In the genomic region with DNA sequence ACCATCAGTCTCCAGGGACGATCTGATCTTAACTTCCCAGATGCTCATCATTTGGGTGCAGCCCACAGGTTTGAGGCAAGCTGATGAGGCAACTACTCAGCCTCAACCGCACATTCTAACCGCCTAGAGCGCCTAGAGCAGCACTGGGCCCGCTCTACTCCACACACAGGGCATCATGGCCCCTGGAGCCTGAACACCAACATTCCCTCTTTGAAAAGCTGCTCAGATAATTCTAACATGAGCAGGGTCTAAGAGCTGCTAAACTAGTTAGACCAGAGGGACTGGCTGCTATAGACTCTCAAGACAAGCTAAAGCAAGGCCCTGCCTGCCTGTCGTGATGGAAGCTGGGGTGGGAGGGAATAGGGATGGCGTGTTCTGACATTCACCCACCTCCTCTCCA, we compare ENCODE assay signal across 17 mouse cellular contexts. TPM values are rescaled to one million over a fixed set of nuclear protein-coding genes. Genes with fewer than 3 reads are reported as not detected.
DNase-seq lines count a peak whose midpoint lies in the region; ATAC-seq and TF ChIP-seq lines count a peak whose summit lies in the region.
"Had no signal": no experiment of that assay in that cellular context is flagged by ENCODE, and none has a peak within 500 bp of the region (broad histone marks: within the 10 kb centered on the region; RNA-seq: fewer than 3 reads in every experiment).

No protein-coding gene starts in this region.

- no peak overlapping the region for H3K4me3 ChIP-seq in hindbrain, embryonic 13.5 days
- H3K4me3 ChIP-seq in hindbrain, postnatal 0 days (ENCODE audit: low read length): no peak overlapping the region
- H3K4me3 ChIP-seq in neural tube, embryonic 13.5 days: no peak overlapping the region
- H3K4me3 ChIP-seq: heart, embryonic 12.5 days; midbrain, embryonic 10.5 days; neural tube, embryonic 12.5 days had no signal

- peak overlapping the region; percentile 35; the same call in 1 of the 2 replicates for H3K27ac ChIP-seq in hindbrain, embryonic 13.5 days
- H3K27ac ChIP-seq in hindbrain, postnatal 0 days: no peak overlapping the region
- peak overlapping the region; percentile 4; the same call in 1 of the 2 replicates for H3K27ac ChIP-seq in neural tube, embryonic 13.5 days (replicated peaks)
- H3K27ac ChIP-seq: midbrain, embryonic 10.5 days; neural tube, embryonic 12.5 days had no signal

- H3K9ac ChIP-seq in hindbrain, embryonic 13.5 days: no peak overlapping the region
- H3K9ac ChIP-seq in hindbrain, postnatal 0 days (replicated peaks; ENCODE audit: low read length): no peak overlapping the region
- H3K9ac ChIP-seq in neural tube, embryonic 13.5 days: 0 out of 2 replicates have a peak overlapping the region, but pooled peaks have one; percentile 1
- H3K9ac ChIP-seq: heart, embryonic 12.5 days; neural tube, embryonic 12.5 days had no signal

- no peak for DNase-seq in hindbrain, postnatal 0 days (ENCODE audit: low spot score)
- no peak for DNase-seq in neural tube, embryonic 10.5 days (ENCODE audit: extremely low spot score, low spot score)
- no peak for DNase-seq in embryo, embryonic 9.5 days (ENCODE audit: extremely low spot score)
- no peak for DNase-seq in MN1 (ENCODE audit: low spot score)
- no peak for DNase-seq in cerebellum, postnatal 4 days (ENCODE audit: low spot score in 2 of 2)
- DNase-seq: cerebellum, adult 9-10 months; heart, postnatal 36 days; layer of hippocampus, postnatal 36 days; liver; thymus, adult 18-20 months had no signal

- 89% methylated on average over 7 of the region's 7 CpGs for WGBS in hindbrain, embryonic 13.5 days
- 76% methylated on average over 7 of the region's 7 CpGs for WGBS in hindbrain, postnatal 0 days
- 86% methylated on average over 7 of the region's 7 CpGs for WGBS in neural tube, embryonic 13.5 days

- H3K4me2 ChIP-seq in hindbrain, embryonic 13.5 days: no peak overlapping the region
- H3K4me2 ChIP-seq in hindbrain, postnatal 0 days (ENCODE audit: low read depth, low read length): no peak overlapping the region
- H3K4me2 ChIP-seq in neural tube, embryonic 13.5 days: no peak overlapping the region
- H3K4me2 ChIP-seq: heart, embryonic 12.5 days; neural tube, embryonic 12.5 days had no signal

- peaks cover 14% of the 10 kb centered on the region; the same call in 1 of the 2 replicates for H3K36me3 ChIP-seq in hindbrain, embryonic 13.5 days
- H3K36me3 ChIP-seq in hindbrain, postnatal 0 days (ENCODE audit: insufficient read depth, low read length): no peaks in the 10 kb centered on the region
- peaks cover 21% of the 10 kb centered on the region for H3K36me3 ChIP-seq in neural tube, embryonic 13.5 days

- ATAC-seq in hindbrain, embryonic 13.5 days (ENCODE audit: low FRiP score): no peak
- no peak for ATAC-seq in hindbrain, postnatal 0 days
- ATAC-seq in neural tube, embryonic 13.5 days (ENCODE audit: low read depth): no peak
- peak; percentile 55 for ATAC-seq in megakaryocyte, adult 5-6 weeks (ENCODE audit: poor library complexity, severe bottlenecking)
- ATAC-seq: forebrain, embryonic 16.5 days had no signal

- no peaks in the 10 kb centered on the region for H3K9me3 ChIP-seq in hindbrain, embryonic 13.5 days
- no peaks in the 10 kb centered on the region for H3K9me3 ChIP-seq in hindbrain, postnatal 0 days (ENCODE audit: low read length)
- no peaks in the 10 kb centered on the region for H3K9me3 ChIP-seq in neural tube, embryonic 13.5 days
- H3K9me3 ChIP-seq: heart, embryonic 12.5 days; midbrain, embryonic 10.5 days; neural tube, embryonic 12.5 days had no signal

- no peaks in the 10 kb centered on the region for H3K27me3 ChIP-seq in hindbrain, embryonic 13.5 days
- no peaks in the 10 kb centered on the region for H3K27me3 ChIP-seq in hindbrain, postnatal 0 days (ENCODE audit: insufficient read depth, low read length)
- no peaks in the 10 kb centered on the region for H3K27me3 ChIP-seq in neural tube, embryonic 13.5 days
- H3K27me3 ChIP-seq: heart, embryonic 12.5 days; neural tube, embryonic 12.5 days had no signal

- H3K4me1 ChIP-seq in hindbrain, embryonic 13.5 days (replicated peaks): peaks cover 88% of the 10 kb centered on the region
- H3K4me1 ChIP-seq in hindbrain, postnatal 0 days (ENCODE audit: insufficient read depth, low read length): peaks cover 7% of the 10 kb centered on the region; the same call in 1 of the 2 replicates
- peaks cover 96% of the 10 kb centered on the region for H3K4me1 ChIP-seq in neural tube, embryonic 13.5 days (replicated peaks)

- no peak for TF ChIP-seq CTCF in hindbrain, postnatal 0 days (IDR thresholded peaks at IDR 0.05; ENCODE audit: low read depth)

RNA-seq across cellular contexts. Expression of a gene that starts 25.9 kb away (rescaled TPM):
- polyA plus RNA-seq in hindbrain, embryonic 13.5 days (2015; fragmentation: Nextera tagmentation; extraction: Ambion mirVana): 69.8 and 75.4 TPM in 2 replicates
- total RNA-seq in hindbrain, postnatal 0 days (2014; rRNA removed): 30.8 and 34.8 TPM in 2 replicates
- polyA plus RNA-seq in hindbrain, postnatal 0 days (2015; fragmentation: Nextera tagmentation; extraction: Ambion mirVana): 38.0 and 41.9 TPM in 2 replicates
- 79.0 and 79.2 TPM in 2 replicates for polyA plus RNA-seq in neural tube, embryonic 13.5 days (2015; fragmentation: Nextera tagmentation; extraction: Ambion mirVana)
- 36.1 and 36.2 TPM in 2 replicates for total RNA-seq in megakaryocyte, adult 5-6 weeks (2015)
- total RNA-seq in megakaryocyte, adult 5-6 weeks (2017): 15.8 and 23.1 TPM in 2 replicates
